Mouse (Mus musculus): ENCODE data around the gene Tmem170b. TPM values are rescaled to one million over a fixed set of nuclear protein-coding genes. Genes with fewer than 3 reads are reported as not detected.

The Tmem170b gene
- polyA plus RNA-seq, 1 experiment from 2014 or later: 11.6 TPM

GRCm38 (mm10) chr13:41675498-41675897 is 69.8 kb downstream of the Tmem170b start:
- ATAC-seq: no peak
- H3K27me3 ChIP-seq (replicated peaks; ENCODE audit: insufficient read depth, low read length): no peaks in the 10 kb centered on the region
- H3K4me1 ChIP-seq (ENCODE audit: insufficient read depth, low read depth, low read length): no peaks in the 10 kb centered on the region
- no peak overlapping the region for H3K9ac ChIP-seq (replicated peaks; ENCODE audit: low read depth)
- no peaks in the 10 kb centered on the region for H3K9me3 ChIP-seq (ENCODE audit: low read length)
- no peak overlapping the region for H3K4me3 ChIP-seq (ENCODE audit: low read depth, low read length)
- WGBS: 93% methylated on average over 3 of the region's 3 CpGs
- no peak overlapping the region for H3K4me2 ChIP-seq (replicated peaks; ENCODE audit: low read depth, low read length)
- H3K36me3 ChIP-seq (ENCODE audit: insufficient read depth, low read length): no peaks in the 10 kb centered on the region
- TF ChIP-seq EP300 (IDR thresholded peaks at IDR 0.05) (no peak), CTCF (IDR thresholded peaks at IDR 0.05) (no peak)
- no peak overlapping the region for H3K27ac ChIP-seq (ENCODE audit: low read length)
- DNase-seq (ENCODE audit: low spot score): no peak

GRCm38 (mm10) chr13:41675966-41676835 is 70.5 kb downstream of the Tmem170b start:
- no peak for TF ChIP-seq CTCF (IDR thresholded peaks at IDR 0.05)
- Histone ChIP-seq H3K4me1 (ENCODE audit: insufficient read depth, low read depth, low read length) (no peaks in the 10 kb centered on the region), H3K9ac (replicated peaks; ENCODE audit: low read depth) (no peak overlapping the region), H3K4me2 (replicated peaks; ENCODE audit: low read depth, low read length) (no peak overlapping the region), H3K27me3 (replicated peaks; ENCODE audit: insufficient read depth, low read length) (no peaks in the 10 kb centered on the region), H3K9me3 (ENCODE audit: low read length) (no peaks in the 10 kb centered on the region), H3K4me3 (ENCODE audit: low read depth, low read length) (no peak overlapping the region), H3K27ac (ENCODE audit: low read length) (peak overlapping the region; percentile 54; the same call in 1 of the 2 replicates), H3K36me3 (ENCODE audit: insufficient read depth, low read length) (no peaks in the 10 kb centered on the region)
- WGBS: 82% methylated on average over 9 of the region's 9 CpGs
- no peak for ATAC-seq
- no peak for DNase-seq (ENCODE audit: low spot score)

- H3K36me3 ChIP-seq (ENCODE audit: insufficient read depth, low read length): no peaks in the 10 kb centered on the region
- H3K9ac ChIP-seq (replicated peaks; ENCODE audit: low read depth): no peak overlapping the region
- H3K9me3 ChIP-seq (ENCODE audit: low read length): no peaks in the 10 kb centered on the region
- H3K27ac ChIP-seq (ENCODE audit: low read length): 0 out of 2 replicates have a peak overlapping the region, but pooled peaks have one; percentile 54
- H3K4me2 ChIP-seq (replicated peaks; ENCODE audit: low read depth, low read length): no peak overlapping the region
- TF ChIP-seq CTCF (IDR thresholded peaks at IDR 0.05) (no peak), EP300 (IDR thresholded peaks at IDR 0.05) (no peak)
- ATAC-seq (peak; percentile 52), DNase-seq (ENCODE audit: low spot score) (peak; percentile 51)
- WGBS: 60% methylated on average over 7 of the region's 7 CpGs
- no peak overlapping the region for H3K4me3 ChIP-seq (ENCODE audit: low read depth, low read length)
- H3K27me3 ChIP-seq (replicated peaks; ENCODE audit: insufficient read depth, low read length): no peaks in the 10 kb centered on the region
- H3K4me1 ChIP-seq (ENCODE audit: insufficient read depth, low read depth, low read length): no peaks in the 10 kb centered on the region
Measured at GRCm38 (mm10) chr13:41676836-41677186, 71.1 kb downstream of the Tmem170b start.

- Histone ChIP-seq H3K4me1 (ENCODE audit: insufficient read depth, low read depth, low read length) (no peaks in the 10 kb centered on the region), H3K9me3 (ENCODE audit: low read length) (no peaks in the 10 kb centered on the region), H3K27ac (ENCODE audit: low read length) (no peak overlapping the region), H3K36me3 (ENCODE audit: insufficient read depth, low read length) (no peaks in the 10 kb centered on the region), H3K4me3 (ENCODE audit: low read depth, low read length) (no peak overlapping the region), H3K27me3 (replicated peaks; ENCODE audit: insufficient read depth, low read length) (no peaks in the 10 kb centered on the region), H3K9ac (replicated peaks; ENCODE audit: low read depth) (no peak overlapping the region), H3K4me2 (replicated peaks; ENCODE audit: low read depth, low read length) (no peak overlapping the region)
- peak; percentile 11 for DNase-seq (ENCODE audit: low spot score)
- ATAC-seq: no peak
- 39% methylated on average over 12 of the region's 12 CpGs for WGBS
- TF ChIP-seq CTCF (IDR thresholded peaks at IDR 0.05) (no peak), EP300 (IDR thresholded peaks at IDR 0.05) (no peak)
Measured at GRCm38 (mm10) chr13:41680854-41681549, 75.3 kb downstream of the Tmem170b start.

- H3K36me3 ChIP-seq (ENCODE audit: insufficient read depth, low read length): no peaks in the 10 kb centered on the region
- no peaks in the 10 kb centered on the region for H3K9me3 ChIP-seq (ENCODE audit: low read length)
- TF ChIP-seq EP300 (IDR thresholded peaks at IDR 0.05) (no peak), CTCF (IDR thresholded peaks at IDR 0.05) (no peak)
- 63% methylated on average over 12 of the region's 12 CpGs for WGBS
- no peak overlapping the region for H3K4me2 ChIP-seq (replicated peaks; ENCODE audit: low read depth, low read length)
- DNase-seq (ENCODE audit: low spot score) (peak; percentile 8), ATAC-seq (no peak)
- no peak overlapping the region for H3K4me3 ChIP-seq (ENCODE audit: low read depth, low read length)
- no peak overlapping the region for H3K9ac ChIP-seq (replicated peaks; ENCODE audit: low read depth)
- H3K4me1 ChIP-seq (ENCODE audit: insufficient read depth, low read depth, low read length): no peaks in the 10 kb centered on the region
- H3K27ac ChIP-seq (ENCODE audit: low read length): no peak overlapping the region
- no peaks in the 10 kb centered on the region for H3K27me3 ChIP-seq (replicated peaks; ENCODE audit: insufficient read depth, low read length)
Measured at GRCm38 (mm10) chr13:41682341-41683119, 76.8 kb downstream of the Tmem170b start.
